Mouse (Mus musculus) bone marrow, adult 2 months (tissue): ENCODE measurements around the gene Fxyd5.

ENCODE experiments used
- CTCF ChIP-seq: fragments of 200-500 bp; IDR thresholded peaks from 2 replicates; pipeline ENCODE4 v1.5.1; 2011; ENCODE audit warnings: low read length, control low read depth; ENCODE audit not compliant: control insufficient read depth, insufficient read depth
- POLR2A ChIP-seq: fragments of 200-500 bp; IDR thresholded peaks from 2 replicates; pipeline ENCODE4 v1.6.1; 2011; ENCODE audit warnings: low read depth, mild to moderate bottlenecking, control low read depth, low read length, borderline replicate concordance; ENCODE audit not compliant: control insufficient read depth

GRCm38 (mm10) chr7:31059108-31059507, 16.8 kb upstream of the Fxyd5 start, which contains the start of gene Lgi4:
- peak; percentile 95 for TF ChIP-seq CTCF
- TF ChIP-seq POLR2A: no peak
